Mouse (Mus musculus): ENCODE data around the gene Dnah9.

The Dnah9 gene

DNA sequence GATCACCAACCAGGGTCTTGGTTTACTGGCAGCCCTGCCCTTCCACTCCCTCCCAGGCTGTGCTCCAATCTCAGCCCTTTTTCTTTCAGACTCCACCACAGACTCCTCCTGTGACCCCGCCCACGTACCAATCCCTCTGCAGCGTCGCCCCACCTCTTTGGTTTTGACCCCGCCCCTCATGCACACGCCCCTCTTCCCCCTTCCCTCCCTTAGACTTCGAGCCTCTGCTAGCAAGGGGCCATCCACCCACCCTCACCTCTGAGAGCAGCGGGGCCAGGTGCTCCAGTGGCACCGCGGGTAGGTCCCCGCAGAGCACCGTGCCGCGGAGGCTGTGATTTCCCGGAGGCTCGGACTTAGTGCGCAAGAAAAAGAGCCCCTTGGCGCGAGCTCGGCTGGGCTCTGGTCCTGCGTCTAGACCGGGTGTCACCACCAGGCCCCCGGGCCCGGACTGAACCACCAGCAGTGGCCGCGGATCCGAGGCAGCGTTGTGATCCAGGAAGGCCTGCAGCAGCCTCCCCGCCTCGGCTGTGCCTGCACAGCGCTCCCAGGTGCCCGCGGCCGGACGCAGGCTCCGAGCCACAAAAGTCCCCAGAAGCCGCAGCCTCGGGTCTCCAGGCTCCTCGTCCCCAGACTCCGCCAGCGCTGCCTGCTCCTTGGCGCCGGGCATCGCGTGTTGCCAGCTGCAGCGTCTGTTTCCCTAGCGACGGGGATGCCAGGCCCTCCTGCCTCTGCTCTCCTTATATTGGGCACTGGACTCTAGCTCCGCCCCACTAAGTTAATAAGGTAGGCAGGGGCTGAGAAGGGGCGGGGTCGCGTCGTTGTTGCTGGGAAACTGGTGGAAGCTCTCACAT, at the start of gene Dnah9:
Gene Dnah9 (minus strand): TSS at position 751 of the 851 bp plus-strand sequence.
- peak; percentile 69 for DNase-seq (ENCODE audit: extremely low spot score, low spot score)

- no peak for DNase-seq (ENCODE audit: extremely low spot score, low spot score)
These were observed 20.4 kb upstream of the Dnah9 start for GRCm38 (mm10) chr11:66188627-66189287.

DNA sequence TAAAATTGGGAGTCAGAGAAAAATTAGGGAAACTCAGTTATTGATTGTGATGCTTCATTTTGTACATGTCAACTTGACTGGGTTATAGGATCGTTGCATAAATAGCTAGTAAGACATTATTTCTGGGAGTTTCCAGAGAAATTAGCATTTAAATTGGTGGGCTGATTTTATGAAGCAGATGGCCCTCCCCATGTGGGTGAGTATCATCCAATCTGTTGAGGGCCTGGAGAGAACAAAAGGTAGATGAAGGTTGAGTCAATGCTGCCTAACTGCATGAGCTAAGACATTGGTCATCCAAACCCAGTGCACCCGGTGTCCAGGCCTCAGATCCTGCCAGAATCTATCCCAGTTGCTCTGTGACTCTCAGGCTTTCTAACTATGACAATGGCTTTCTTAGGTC, 19.8 kb upstream of the Dnah9 start:
- DNase-seq (ENCODE audit: extremely low spot score, low spot score), result no peak

GRCm38 (mm10) chr11:66177781-66178180, 9.4 kb upstream of the Dnah9 start:
- no peak for DNase-seq (ENCODE audit: extremely low spot score, low spot score)

DNA sequence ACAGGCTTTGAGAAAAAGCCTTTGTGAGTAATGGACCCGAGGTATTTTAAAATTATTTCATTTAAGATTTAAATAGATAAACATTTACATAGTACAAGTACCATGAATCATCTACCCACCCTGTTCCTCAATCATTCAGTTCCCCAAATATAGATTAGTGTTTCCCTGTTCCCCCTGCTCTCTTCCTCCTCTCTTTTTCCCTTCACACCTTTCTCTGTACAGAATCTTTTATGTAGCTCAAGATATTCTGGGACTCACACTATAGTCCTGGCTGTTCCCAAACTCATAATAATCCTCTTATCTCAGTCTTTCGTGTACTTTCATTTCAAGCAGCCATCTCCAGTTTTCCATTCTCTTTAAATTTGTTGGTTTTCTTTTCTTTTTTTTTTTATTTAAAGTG, 4.3 kb downstream of the Dnah9 start:
- no peak for DNase-seq (ENCODE audit: extremely low spot score, low spot score)

DNA sequence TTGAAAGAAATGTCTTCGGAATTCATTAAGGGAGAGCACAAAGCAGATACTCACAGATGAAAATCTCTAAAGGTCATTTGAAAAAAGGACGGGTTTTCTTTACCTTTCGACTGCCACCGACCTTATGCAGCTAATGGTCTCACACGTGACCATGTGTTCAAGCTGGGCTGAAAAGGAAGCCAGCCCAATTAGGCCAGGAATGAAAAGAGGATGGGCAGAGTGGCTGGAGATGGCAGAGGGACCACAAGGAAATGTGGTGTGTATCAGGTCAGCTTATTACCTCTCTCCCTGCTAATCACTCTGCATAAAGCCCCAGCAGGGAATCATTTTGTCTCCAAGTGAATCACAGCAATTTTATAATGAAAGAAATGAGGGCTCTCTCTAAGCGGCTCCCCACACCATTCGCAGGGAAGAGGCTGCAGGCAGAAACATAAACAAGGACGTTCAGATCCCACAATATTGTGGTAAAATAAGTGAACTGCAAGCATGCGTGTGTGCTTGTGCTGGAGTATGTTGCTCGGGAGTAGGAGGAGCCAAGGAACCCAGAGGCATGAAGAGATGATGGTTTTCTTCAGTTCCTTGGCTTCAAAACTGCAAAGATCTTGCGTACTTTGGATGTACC, 27.6 kb downstream of the Dnah9 start:
- no peak for DNase-seq (ENCODE audit: extremely low spot score, low spot score)

- no peak for DNase-seq (ENCODE audit: extremely low spot score, low spot score)
These were observed 33.5 kb downstream of the Dnah9 start for GRCm38 (mm10) chr11:66134826-66135225.

DNA sequence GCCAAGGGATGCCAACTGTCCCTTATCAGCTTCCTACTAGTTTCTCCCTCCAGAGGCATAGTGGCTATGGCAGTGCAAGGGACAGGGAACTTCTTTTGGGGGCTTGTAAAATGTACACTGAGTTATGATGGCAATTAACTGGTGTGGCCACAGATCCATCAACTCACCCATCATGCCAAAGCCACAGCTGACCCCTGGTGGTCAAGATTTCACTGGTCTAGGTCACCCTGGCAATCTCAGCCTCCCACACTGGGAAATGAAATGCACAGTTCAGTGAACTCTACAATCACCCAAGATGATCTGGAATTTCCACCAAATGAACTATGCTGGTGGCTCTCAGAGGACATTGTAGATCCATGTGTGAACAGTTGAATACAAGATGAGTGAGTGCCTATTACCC, 42.2 kb downstream of the Dnah9 start:
- no peak for DNase-seq (ENCODE audit: extremely low spot score, low spot score)

- no peak for DNase-seq (ENCODE audit: extremely low spot score, low spot score)
These were observed 43.9 kb downstream of the Dnah9 start for GRCm38 (mm10) chr11:66124496-66124895.

DNA sequence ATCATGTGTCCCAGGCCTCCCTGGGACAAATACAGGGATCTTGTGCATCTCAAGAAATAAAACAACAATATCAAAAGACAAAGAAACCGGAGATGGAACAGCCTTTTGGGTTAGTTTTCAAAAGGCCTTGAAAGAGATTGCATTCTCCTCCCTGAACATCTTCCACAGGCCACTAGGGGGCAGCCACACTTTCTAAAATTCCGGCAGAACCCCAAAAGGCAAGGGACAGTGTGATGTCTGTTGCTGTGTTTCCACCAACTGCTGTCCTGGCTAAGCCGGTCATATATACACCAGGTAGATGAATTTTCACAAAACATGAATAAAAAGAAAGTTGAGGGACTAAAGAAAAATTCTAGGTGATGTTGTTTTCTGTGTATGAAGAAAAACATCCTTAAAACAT, 46.3 kb downstream of the Dnah9 start:
- DNase-seq (ENCODE audit: extremely low spot score, low spot score), result peak; percentile 61

DNA sequence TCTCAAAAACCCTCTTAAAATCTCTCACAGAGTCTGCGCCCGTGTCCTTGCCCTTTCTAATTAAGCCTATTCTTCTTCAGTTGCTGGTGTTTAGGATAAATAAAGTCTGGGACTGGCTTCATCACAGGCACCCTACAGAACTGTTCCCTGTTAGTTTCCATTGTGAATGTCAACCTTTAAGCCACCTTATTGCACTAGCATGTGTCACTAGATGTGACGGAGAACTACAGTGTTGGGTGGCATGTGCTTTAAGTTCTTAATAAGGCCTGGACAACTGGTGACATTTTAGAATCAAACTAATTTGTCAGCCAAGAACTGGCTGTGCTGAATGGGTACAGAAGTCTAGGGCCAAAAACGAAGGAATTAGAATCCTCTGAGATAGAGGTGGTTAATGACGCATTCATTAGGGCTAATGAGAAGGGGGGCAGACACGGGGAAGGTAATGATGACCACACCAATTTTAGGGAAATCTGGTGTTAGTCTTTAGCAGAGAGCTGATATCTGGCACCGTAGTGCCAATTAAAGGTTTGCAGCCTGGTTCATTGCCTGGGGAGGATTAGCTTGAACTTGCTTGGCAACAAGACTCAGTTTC, 84.6 kb downstream of the Dnah9 start:
- no peak for DNase-seq (ENCODE audit: extremely low spot score, low spot score)

DNA sequence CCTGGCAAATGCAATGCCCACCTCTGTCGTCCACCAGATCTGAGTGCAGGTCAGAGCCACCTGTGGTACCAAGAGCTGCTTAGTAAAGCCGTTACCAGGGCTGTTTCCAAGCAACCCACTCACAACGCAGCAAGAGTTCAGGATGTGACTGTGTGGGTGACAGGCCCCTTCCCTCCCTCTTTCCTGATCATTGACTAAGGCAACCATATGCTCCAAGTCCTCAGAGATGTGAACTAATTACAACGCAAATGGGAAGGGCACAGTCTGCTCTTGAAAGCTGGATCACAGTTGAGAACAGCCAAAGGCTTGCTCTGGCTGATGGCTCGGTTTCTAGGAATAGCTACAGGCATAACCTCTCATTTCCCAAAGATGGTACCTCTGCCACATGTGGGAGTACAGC, 95.4 kb downstream of the Dnah9 start:
- no peak for DNase-seq (ENCODE audit: extremely low spot score, low spot score)

DNA sequence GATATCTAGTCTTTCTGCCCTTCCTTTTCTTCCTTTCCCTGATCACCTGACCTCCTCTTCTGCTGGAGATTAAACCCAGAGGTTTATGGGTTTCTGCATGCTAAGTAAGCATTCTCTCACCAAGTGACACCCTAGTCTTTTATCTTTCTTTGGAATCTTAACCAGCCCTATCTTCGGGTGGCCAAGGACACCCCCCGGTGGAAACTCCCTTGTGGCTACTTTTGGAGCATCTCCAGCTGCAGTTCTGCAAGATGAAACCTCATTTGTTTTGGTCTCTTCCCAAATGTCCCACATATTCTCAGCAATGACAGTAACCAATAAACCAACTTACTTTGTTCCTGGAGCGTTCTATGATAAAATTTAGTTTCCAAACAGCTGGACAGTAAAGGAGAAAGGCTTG, 109.4 kb downstream of the Dnah9 start:
- DNase-seq (ENCODE audit: extremely low spot score, low spot score), result no peak

DNA sequence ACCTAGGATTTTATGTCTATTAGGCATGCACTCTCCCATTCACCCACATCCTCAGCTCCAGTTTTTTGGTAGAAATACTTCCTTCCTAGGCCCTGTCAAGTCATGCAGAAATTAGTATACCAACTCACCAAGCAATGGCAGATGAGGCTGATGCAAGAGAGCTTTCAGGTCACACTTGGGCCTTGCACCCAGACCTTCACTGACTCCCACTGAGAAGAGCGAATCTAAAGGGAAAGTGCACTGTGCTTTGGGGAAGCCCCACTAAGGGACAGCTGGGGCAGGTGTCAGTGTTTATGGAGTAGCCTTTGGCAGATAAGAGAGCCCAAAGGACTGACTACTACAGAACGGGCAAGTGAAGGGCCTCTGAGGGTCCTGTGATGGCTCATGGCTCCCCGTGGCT, 117.1 kb downstream of the Dnah9 start:
- DNase-seq (ENCODE audit: extremely low spot score, low spot score), result no peak

- no peak for DNase-seq (ENCODE audit: extremely low spot score, low spot score)
These were observed 119.2 kb downstream of the Dnah9 start for GRCm38 (mm10) chr11:66049146-66049545.

DNA sequence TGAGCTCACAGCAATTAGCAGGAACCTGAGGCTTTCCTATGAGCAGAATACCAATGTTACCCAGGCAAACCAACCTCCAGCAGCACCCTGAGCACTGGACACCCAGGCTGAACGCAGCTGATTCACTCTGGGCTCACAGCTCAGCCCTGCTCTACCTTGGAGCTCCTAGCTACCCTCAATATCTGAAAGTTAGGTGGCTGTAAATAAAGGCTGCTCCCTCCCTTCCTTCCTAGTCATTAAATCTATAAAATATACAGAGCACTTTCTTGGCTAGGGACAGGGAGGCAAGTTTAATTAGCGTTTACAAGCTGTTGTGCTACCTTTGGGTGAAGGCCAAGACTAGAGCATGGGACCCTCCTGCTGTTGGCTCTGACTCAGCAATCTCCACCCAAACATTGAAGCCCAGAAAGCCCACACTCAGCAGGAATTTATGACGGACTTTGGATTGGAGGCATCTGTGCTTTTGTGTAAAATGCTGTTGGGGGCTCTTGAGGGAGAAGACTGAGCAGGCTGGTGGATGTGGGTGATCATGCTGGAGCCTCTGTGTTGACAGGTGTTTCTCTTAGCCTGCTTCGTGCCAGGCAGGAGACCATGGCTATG, 121.7 kb downstream of the Dnah9 start:
- no peak for DNase-seq (ENCODE audit: extremely low spot score, low spot score)

DNA sequence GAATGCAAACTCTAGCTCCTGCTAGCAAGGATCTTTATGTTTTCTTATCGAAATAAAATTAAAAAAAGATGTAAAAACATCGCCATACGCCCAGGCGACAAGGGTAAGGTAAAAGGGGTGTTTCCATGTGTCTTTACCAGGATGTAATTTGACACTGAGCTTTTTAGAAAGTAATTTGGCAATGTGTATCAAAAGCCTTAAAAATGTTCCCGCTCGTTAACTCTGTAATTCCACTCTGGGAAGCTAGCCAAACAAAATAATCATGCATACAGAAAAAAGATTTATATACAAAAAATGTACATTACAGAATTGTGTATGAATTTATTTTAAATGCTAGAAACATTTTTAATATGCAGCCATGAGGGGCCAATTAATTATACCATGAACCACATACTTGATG, 124.7 kb downstream of the Dnah9 start:
- no peak for DNase-seq (ENCODE audit: extremely low spot score, low spot score)

- DNase-seq (ENCODE audit: extremely low spot score, low spot score), result no peak
These were observed 125.8 kb downstream of the Dnah9 start for GRCm38 (mm10) chr11:66042531-66042930.

- DNase-seq (ENCODE audit: extremely low spot score, low spot score), result no peak
These were observed 142.6 kb downstream of the Dnah9 start for GRCm38 (mm10) chr11:66025728-66026127.

DNA sequence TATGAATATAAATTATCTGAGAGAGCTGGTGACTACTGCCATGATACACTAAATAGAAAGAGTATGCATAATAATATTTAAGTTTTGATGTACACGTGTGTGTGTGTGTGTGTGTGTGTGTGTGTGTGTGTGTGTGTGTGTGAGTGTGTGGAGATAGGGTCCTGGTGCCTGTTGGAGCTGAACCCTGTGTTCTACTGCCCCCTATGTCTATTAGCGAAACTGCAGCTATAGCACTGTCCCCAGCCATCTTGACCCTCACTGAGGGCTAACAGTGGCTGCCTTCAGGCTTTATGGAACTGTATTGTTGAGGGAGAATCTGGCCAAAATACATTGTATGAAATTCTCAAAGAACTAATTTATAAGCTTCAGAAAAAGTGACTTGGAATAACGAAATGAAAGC, 192.5 kb downstream of the Dnah9 start:
- DNase-seq (ENCODE audit: extremely low spot score, low spot score), result no peak

DNA sequence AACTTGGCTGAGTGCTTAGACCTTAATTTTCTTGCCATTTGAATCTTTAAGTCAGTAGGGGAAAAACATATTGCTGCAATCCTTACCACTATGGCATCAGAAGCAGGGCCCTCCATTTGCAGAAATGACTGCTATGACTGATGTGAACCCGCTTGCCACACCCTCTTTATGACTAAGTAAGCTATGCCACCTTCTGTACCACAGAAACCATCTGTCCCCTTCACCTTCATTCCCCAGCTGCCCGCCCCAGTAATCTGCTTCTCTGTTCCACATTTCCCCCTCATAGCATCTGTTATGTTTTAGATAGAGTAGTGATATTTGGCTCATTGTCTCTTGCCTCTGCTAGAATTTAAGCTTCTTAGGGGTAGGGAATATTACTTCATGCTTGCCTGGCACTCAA, 237.6 kb downstream of the Dnah9 start:
- no peak for DNase-seq (ENCODE audit: extremely low spot score, low spot score)

DNA sequence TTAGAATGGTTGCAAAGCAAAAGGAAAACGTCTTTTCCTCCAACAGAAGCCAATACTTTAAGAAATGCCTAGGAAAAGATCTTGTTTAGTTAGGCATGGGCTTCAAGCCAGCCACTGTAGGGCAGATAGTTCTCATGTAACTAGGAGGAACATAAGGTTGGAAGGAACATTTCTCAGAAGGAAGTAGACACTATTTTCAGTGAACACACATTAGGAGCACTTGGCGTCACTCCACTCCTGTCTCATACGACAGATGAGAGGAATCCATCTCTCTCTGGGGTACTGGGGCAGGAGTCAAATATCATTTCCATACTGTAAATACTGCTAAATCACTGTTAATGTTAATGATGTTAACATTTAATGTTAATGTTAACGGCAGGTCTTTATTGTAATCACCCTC, 238.0 kb downstream of the Dnah9 start:
- DNase-seq (ENCODE audit: extremely low spot score, low spot score), result no peak
